Mouse (Mus musculus) left cerebral cortex, postnatal 4 days (tissue): Measurements from ENCODE around the gene Litaf. TPM values are rescaled to one million over a fixed set of nuclear protein-coding genes. Genes with fewer than 3 reads are reported as not detected.
A peak's percentile ranks its signal among the peaks of the same experiment; 100 is the strongest.
"Not testable (repeated sequence)": the region's sequence is repeated elsewhere in the genome, so short reads cannot be mapped to it uniquely, and the experiment has no call there.

ENCODE experiments used
- DNase-seq: peaks from one replicate; pipeline ENCODE4 v3.0.0-alpha.2; 2022
- intact Hi-C: fragments of 180-260 bp; cut with DNase I; formaldehyde crosslinking; loops from one replicate; pipeline ENCODE4 v1.15.1; 2025
- total RNA-seq, 2 experiments: library from RNA; stranded (reverse); gene quantifications; 2 replicates each; pipeline ENCODE4 v1.2.3; 2021

Gene Litaf
- total RNA-seq, 2 experiments from 2014 or later: 12.1 to 13.8 TPM

GRCm38 (mm10) chr16:11028206-11028605 is 37.8 kb downstream of the Litaf start:
- no peak for DNase-seq
- intact Hi-C loops: no loop called here

DNA sequence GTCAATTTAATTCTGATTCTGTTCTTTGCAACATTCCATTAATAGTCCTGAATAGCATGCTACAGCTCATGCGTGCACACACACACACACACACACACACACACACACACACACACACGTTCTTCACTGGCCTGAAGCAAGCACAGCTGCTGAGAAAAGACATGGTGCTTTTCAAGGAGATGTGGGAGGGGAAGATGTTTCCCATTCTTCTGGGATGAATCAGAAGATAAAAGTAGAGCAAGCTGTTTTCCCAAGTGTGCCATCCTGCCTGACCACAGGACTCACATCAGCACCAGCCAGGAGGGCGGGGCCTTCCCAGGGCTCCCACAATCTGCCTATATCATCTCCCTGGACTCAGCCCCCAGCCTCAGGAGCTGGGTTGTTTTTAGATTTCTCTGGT is 41.1 kb downstream of the Litaf start:
- no peak for DNase-seq
- intact Hi-C loops: no loop called here

- intact Hi-C loops: no loop called here
- no peak for DNase-seq
Measured at GRCm38 (mm10) chr16:11023618-11024017, 42.3 kb downstream of the Litaf start.

DNA sequence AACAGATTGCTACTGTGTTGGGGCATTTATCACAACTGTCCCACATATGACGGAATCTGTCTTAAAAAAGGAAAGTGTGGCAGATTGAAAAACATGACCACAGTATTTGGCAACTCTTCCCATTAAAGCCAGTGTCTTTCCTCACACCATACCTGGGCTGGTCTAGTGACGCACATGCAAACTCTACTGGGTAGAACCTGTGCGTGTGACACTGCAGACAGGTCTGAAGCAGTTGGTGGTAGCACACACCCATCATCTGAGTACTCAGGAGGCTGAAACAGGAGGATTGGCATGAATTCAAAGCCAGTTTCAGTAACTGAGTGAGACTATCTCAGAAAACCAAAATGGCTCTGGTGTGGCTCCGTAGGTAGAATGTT is 43.9 kb downstream of the Litaf start:
- DNase-seq: no peak
- intact Hi-C loops: no loop called here

GRCm38 (mm10) chr16:11021403-11022112 is 44.4 kb downstream of the Litaf start:
- intact Hi-C loops: no loop called here
- peak; percentile 56 for DNase-seq

- DNase-seq: no peak
- intact Hi-C loops: no loop called here
Measured at GRCm38 (mm10) chr16:11017807-11018595, 48.0 kb downstream of the Litaf start.

DNA sequence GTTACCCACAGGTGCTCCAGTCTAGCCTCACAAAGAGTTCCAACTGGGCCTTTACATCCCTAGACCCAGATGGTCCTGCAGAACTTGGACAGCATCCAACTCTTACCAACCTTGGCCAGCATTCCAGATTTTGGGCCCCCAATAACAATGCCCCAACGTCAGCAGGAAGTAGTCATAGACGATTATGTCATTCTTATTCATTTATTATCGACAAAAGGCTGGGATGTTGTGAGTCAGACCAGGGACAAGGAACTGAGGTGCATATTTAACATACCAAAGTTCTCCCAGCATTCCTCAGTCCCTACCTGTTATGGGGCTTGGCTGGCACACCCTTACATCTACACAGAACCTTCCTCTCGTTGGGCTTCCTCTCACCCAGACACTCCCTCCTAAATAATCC is 49.6 kb downstream of the Litaf start:
- intact Hi-C loops: no loop called here
- no peak for DNase-seq

DNA sequence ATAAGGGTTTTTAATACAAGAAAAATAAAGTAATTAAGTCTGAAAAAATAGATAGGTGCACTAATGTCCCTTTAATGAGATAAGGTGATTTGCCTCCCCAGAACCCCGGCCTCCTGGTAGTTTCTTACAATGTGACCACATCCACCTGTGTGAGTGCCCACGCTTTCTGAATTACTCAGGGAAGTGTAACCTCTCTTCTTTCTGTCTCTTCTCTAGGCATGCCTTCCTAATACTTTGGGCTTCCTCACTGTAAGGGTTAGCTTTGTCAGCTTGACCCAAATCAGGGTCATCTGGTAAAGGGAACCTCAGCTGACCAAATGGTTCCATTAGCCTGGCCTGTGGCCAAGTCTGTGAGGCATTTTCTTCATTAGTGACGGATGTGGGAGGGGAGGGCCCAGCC is 51.5 kb downstream of the Litaf start:
- intact Hi-C loops: no loop called here
- no peak for DNase-seq

DNA sequence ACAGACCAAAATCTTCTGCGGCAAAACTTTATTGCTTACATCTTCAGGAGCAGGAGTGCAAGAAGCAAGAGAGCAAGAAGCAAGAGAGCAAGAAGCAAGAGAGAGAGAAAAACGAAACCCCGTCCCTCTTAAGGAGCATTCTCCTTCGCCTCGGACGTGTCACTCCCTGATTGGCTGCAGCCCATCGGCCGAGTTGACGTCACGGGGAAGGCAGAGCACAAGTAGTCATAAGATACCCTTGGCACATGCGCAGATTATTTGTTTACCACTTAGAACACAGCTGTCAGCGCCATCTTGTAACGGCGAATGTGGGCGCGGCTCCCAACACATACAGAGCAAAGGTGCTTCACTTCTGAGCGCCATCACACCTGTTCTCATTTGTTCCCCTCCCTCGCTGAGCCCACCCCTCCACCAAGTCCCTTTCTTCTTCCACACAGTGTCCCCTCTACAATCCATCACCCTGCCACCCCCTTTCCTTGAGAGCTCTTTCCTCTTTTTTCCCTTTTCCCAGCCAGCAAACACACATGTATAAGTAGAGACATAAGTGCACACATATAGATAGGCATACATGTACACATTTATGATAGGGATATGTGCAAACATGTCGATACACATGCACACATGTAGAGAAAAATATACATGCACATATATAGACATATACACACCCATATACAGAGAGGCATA is 52.4 kb downstream of the Litaf start:
- intact Hi-C loops, DNase-seq: not testable (repeated sequence)

- DNase-seq: peak; percentile 66
- intact Hi-C loops: no loop called here
Measured at GRCm38 (mm10) chr16:11012571-11013463, 53.1 kb downstream of the Litaf start.

DNA sequence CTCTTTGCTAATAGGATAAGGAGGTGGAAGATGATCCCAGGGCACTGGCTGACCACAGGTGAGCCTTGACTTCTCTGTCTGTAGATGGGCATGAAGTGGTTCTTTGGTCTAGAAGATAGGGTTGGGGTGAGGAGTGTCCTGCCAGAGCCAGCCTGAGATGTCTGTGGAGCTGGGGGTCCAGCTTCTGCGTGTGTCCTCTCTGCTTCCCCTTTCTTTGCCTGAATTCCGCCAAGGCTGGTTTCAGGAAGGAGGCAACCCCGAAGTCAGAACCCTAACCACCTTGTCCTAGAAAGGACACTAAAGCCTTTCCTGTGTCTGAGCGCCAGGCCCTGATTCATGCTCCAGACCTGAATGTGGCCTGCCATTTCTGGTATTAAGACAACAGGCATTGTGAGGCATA is 54.0 kb downstream of the Litaf start:
- DNase-seq: no peak

DNA sequence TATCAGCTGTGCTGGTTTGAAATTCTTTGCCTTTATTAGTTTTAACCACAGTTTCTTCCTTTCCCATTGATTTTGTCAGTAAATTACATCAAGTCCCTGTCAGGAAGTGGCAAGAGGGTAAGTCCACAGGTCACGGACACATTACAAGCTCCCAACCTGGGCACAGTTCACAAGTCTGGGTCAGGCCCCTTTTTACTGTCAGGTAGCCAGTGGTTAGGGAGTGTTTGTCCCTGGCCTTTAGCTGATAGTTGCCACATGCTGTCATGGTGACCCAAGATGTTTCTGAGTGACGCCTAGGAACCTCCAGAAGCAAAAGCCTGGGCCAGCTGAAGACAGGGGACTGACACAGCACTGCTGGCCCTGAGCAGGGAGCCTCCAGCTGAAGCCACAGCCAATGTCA is 54.8 kb downstream of the Litaf start:
- DNase-seq: no peak
- intact Hi-C loops: no loop called here

More for the DNA sequence above, 54.0 kb downstream of the Litaf start:
- intact Hi-C loops: no loop called here

- intact Hi-C loops: no loop called here
- DNase-seq: no peak
Measured at GRCm38 (mm10) chr16:11010270-11010669, 55.7 kb downstream of the Litaf start.

GRCm38 (mm10) chr16:11008162-11008991 is 57.6 kb downstream of the Litaf start:
- peak; percentile 72 for DNase-seq
- intact Hi-C loops: no loop called here

DNA sequence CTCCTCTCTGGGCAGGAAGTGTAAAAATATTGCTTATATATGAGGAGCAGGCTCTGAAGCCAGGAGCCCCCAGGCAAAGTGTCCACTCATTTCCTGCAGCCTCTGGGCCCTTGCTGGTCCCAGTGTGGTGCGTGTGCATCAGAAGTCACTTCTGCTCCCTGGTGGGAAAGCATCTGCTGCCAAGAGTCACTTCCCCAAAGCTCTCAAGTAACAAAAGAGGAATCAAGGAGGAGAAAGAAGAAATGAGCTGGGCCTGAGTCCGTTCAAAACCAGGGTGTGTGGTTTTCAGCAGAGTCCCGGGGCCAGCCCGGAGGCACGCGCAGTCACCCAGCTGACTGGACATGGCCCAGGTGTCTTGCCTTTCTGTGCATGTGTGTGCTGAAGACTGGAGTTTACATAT is 59.9 kb downstream of the Litaf start:
- DNase-seq: peak; percentile 22

DNA sequence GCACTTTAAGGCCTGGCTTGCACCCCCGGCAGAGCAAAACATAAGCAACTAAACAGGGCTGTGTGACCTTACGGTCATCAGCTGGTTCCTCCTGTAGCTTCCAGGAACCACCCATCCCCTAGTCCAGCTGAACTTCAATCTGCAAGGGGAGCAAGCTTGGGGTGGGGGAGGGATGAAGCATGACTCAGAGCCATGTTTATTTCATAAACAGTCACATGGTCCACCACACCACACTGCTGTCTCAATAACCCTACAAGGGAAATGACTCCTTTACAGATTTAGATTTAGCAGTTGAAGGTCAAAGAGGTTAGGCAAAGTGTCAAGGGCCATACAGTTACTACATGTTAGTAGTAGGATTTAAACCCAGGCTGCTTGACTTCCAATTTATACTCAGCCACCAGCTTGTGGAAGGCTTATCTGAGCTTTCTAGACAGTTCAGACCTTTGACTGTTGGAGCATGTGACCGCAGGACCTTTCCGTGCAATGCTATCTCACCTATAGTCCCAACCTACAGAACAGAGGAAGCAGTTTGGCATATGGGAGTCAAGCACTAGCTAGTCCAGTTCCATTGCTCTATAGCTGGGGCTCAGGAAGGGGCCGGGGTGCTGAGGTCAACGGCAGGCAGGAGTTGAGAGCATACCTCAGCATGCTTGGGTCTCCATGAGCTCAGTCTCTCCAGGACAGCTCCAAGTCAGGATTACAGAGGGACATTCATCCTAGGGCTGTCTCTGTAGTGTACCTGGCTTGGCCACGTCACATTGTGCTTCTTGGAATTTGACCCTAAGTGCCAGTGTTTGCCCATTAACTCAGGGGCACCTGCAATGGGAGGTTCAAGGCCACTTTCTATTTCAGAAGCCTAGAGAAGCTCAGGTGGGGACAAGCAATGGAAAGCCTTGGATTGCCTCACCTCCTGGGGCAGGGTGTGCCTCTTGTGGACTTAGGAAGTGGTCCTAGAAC is 64.0 kb downstream of the Litaf start:
- no peak for DNase-seq
- intact Hi-C loops: no loop called here

More for the DNA sequence above, 59.9 kb downstream of the Litaf start:
- intact Hi-C loops: no loop called here

DNA sequence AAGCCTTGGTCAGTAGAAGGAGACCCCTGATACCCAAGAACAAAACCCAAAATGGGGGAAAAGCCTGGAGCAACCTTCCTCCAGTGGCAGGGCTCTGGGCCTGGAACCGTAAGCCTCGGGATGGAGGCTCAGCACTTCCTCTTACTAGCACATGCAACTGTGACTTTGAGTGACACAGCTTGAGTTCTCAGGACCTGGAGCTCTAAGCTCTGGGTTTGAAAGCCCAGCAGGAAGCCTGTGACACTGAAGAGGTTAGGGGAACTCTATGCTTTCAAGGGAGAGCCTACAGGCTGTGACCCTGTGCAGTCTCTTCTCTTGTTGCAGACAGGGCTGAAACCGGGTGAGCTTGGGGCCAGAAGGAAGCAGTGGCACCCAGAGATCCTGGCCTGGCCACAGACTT is 66.1 kb downstream of the Litaf start:
- no peak for DNase-seq
- intact Hi-C loops: no loop called here

- no peak for DNase-seq
- intact Hi-C loops: no loop called here
Measured at GRCm38 (mm10) chr16:10998224-10998623, 67.7 kb downstream of the Litaf start.

DNA sequence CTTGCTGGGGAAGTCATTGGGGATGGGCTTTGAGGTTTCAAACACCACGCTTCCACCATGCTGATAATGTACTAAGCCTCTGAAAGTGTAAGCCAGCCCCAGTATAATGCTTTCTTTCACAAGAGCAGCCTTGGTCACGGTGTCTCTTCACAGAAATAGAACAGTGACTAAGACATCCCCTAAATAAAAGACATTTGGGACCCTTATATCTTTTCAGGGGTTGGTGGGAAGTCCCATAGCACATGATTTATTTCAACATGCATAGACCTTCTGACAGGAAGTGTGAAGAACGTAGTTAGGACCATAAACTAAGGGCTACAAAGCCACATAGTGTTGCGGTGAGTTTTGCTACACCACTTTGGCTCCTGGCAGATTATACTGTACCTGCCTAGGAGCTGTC is 69.4 kb downstream of the Litaf start:
- DNase-seq: no peak
- intact Hi-C loops: no loop called here
